23 mouse cellular contexts compared by ENCODE assay signal in genomic region chr11:108088063-108088462, GRCm38 (mm10).
"Had no signal": no experiment of that assay in that cellular context is flagged by ENCODE, and none has a peak within 500 bp of the region (broad histone marks: within the 10 kb centered on the region; RNA-seq: fewer than 3 reads in every experiment).

No protein-coding gene starts in this region.

- H3K36me3 ChIP-seq: limb, embryonic 10.5 days; limb, embryonic 13.5 days; liver, embryonic 12.5 days; liver, embryonic 15.5 days; lung, embryonic 15.5 days; midbrain, embryonic 10.5 days; midbrain, embryonic 13.5 days; neural tube, embryonic 13.5 days had no signal

- H3K4me1 ChIP-seq: limb, embryonic 10.5 days; limb, embryonic 13.5 days; liver, embryonic 12.5 days; liver, embryonic 15.5 days; lung, embryonic 15.5 days; neural tube, embryonic 13.5 days had no signal

- ATAC-seq: liver, embryonic 12.5 days; midbrain, embryonic 13.5 days; midbrain, embryonic 16.5 days had no signal

- H3K4me3 ChIP-seq: layer of hippocampus, adult 2 months; limb, embryonic 10.5 days; limb, embryonic 13.5 days; liver, embryonic 12.5 days; liver, embryonic 15.5 days; lung, embryonic 15.5 days; megakaryocyte, embryonic 14.5 days; midbrain, embryonic 10.5 days; midbrain, embryonic 13.5 days; myocyte; neural tube, embryonic 13.5 days had no signal

- H3K9ac ChIP-seq: limb, embryonic 13.5 days; liver, embryonic 12.5 days; liver, embryonic 15.5 days; lung, embryonic 15.5 days; midbrain, embryonic 13.5 days; neural tube, embryonic 13.5 days had no signal

- H3K27me3 ChIP-seq: limb, embryonic 13.5 days; liver, embryonic 12.5 days; liver, embryonic 15.5 days; lung, embryonic 15.5 days; megakaryocyte, embryonic 14.5 days; midbrain, embryonic 13.5 days; neural tube, embryonic 13.5 days had no signal

- DNase-seq: kidney, adult 9 months; kidney, postnatal 25 days; layer of hippocampus, adult 9-11 months; liver; lung, adult 18-20 months; lung, postnatal 10 days; lung, postnatal 36 days; retina, postnatal 1 day; thymus, postnatal 36 days had no signal

- H3K27ac ChIP-seq: kidney, postnatal 0 days; layer of hippocampus, adult 2 months; limb, embryonic 10.5 days; limb, embryonic 13.5 days; liver, embryonic 12.5 days; liver, embryonic 15.5 days; lung, embryonic 15.5 days; midbrain, embryonic 10.5 days; midbrain, embryonic 13.5 days; neural tube, embryonic 13.5 days; stomach, postnatal 0 days had no signal
